Mouse (Mus musculus) CH12.LX (cell line): ENCODE data around the gene P2rx1. TPM values are rescaled to one million over a fixed set of nuclear protein-coding genes. Genes with fewer than 3 reads are reported as not detected.

ENCODE experiments used
- DNase-seq: peaks from one replicate; pipeline ENCODE4 v3.0.0-alpha.2; 2013; ENCODE audit errors: extremely low read depth
- H3K27ac ChIP-seq: 2 replicates; pipeline ENCODE4 v1.5.1; 2012; ENCODE audit warnings: low read depth, mild to moderate bottlenecking, control low read depth, moderate library complexity; ENCODE audit not compliant: insufficient read depth
- H3K27me3 ChIP-seq: replicated peaks from 2 replicates; pipeline ENCODE3; 2012; ENCODE audit warnings: inconsistent platforms
- H3K36me3 ChIP-seq, 2 experiments: replicated peaks in 1 of 2; 2 replicates each; pipeline versions ENCODE3 to v1.6.1; 2012; ENCODE audit warnings: inconsistent platforms in 1 of 2, low read length in 1 of 2, mild to moderate bottlenecking in 1 of 2, mixed read lengths in 1 of 2, moderate library complexity in 1 of 2; ENCODE audit not compliant: control insufficient read depth in 1 of 2, insufficient read depth in 1 of 2
- H3K4me1 ChIP-seq, 2 experiments: 2 replicates each; pipeline ENCODE4 v1.6.1; 2012; ENCODE audit warnings: inconsistent platforms in 1 of 2, moderate library complexity in 1 of 2; ENCODE audit not compliant: insufficient read depth in 2 of 2, control insufficient read depth in 1 of 2
- H3K4me2 ChIP-seq: 2 replicates; pipeline ENCODE4 v1.6.1; 2012; ENCODE audit warnings: low read depth, mild to moderate bottlenecking, control low read depth; ENCODE audit not compliant: poor library complexity, insufficient read depth, severe bottlenecking
- H3K4me3 ChIP-seq, 3 experiments: fragments of 150-350 bp in 1 of 3; sonication (generic) in 1 of 3; replicated peaks in 1 of 3; 2 replicates each; pipeline versions ENCODE3 to v1.5.1; 2011 to 2012; ENCODE audit warnings: low read depth in 2 of 3, low read length in 2 of 3, mild to moderate bottlenecking in 2 of 3, moderate library complexity in 2 of 3, control low read depth in 1 of 3, improper control_type of control experiment in 1 of 3, inconsistent platforms in 1 of 3, mixed read lengths in 1 of 3; ENCODE audit not compliant: poor library complexity in 1 of 3
- H3K79me2 ChIP-seq: replicated peaks from 2 replicates; pipeline ENCODE4 v1.6.1; 2012; ENCODE audit warnings: mild to moderate bottlenecking, moderate library complexity; ENCODE audit not compliant: control insufficient read depth, poor library complexity, insufficient read depth, severe bottlenecking; ENCODE audit errors: extremely low read depth
- H3K9ac ChIP-seq: 2 replicates; pipeline ENCODE4 v1.6.1; 2012; ENCODE audit warnings: low read depth, mild to moderate bottlenecking, control low read depth, moderate library complexity; ENCODE audit not compliant: insufficient read depth
- H3K9me3 ChIP-seq: replicated peaks from 2 replicates; pipeline ENCODE3; 2012; ENCODE audit warnings: low read length, inconsistent platforms, mixed read lengths
- BHLHE40 ChIP-seq: IDR thresholded peaks from 2 replicates; pipeline ENCODE4 v1.6.1; 2011; ENCODE audit warnings: mild to moderate bottlenecking, low read depth, low read length, improper control_type of control experiment
- CTCF ChIP-seq, 2 experiments: IDR thresholded peaks in 1 of 2; conservative IDR thresholded peaks in 1 of 2; 2 replicates each; pipeline ENCODE4 v1.5.1; 2011 to 2012; ENCODE audit warnings: low read depth in 2 of 2, low read length in 2 of 2, improper control_type of control experiment in 1 of 2, inconsistent platforms in 1 of 2, mild to moderate bottlenecking in 1 of 2, moderate library complexity in 1 of 2
- ELF1 ChIP-seq: IDR thresholded peaks from 2 replicates; pipeline ENCODE4 v1.6.1; 2014; ENCODE audit warnings: low read depth, mild to moderate bottlenecking, inconsistent platforms, low read length, improper control_type of control experiment
- EP300 ChIP-seq: IDR thresholded peaks from 2 replicates; pipeline ENCODE4 v1.6.1; 2011; ENCODE audit warnings: low read length, improper control_type of control experiment
- ETS1 ChIP-seq: conservative IDR thresholded peaks from 2 replicates; pipeline ENCODE4 v1.6.1; 2012; ENCODE audit warnings: low read depth, mild to moderate bottlenecking, inconsistent platforms, low read length, improper control_type of control experiment, moderate library complexity
- GABPA ChIP-seq: IDR thresholded peaks from 2 replicates; pipeline ENCODE4 v1.6.1; 2012; ENCODE audit warnings: low read depth, low read length, improper control_type of control experiment, inconsistent platforms; ENCODE audit not compliant: insufficient replicate concordance
- HCFC1 ChIP-seq: IDR thresholded peaks from 2 replicates; pipeline ENCODE4 v1.6.1; 2012; ENCODE audit warnings: low read depth, mild to moderate bottlenecking, inconsistent platforms, low read length, improper control_type of control experiment
- IRF4 ChIP-seq: IDR thresholded peaks from 2 replicates; pipeline ENCODE4 v1.6.1; 2014; ENCODE audit warnings: low read depth, mild to moderate bottlenecking, inconsistent platforms, low read length, improper control_type of control experiment
- JUN ChIP-seq: IDR thresholded peaks from 2 replicates; pipeline ENCODE4 v1.6.1; 2011; ENCODE audit warnings: low read depth, mild to moderate bottlenecking, low read length, improper control_type of control experiment, moderate library complexity; ENCODE audit not compliant: insufficient read depth
- JUND ChIP-seq: conservative IDR thresholded peaks from 2 replicates; pipeline ENCODE4 v1.6.1; 2011; ENCODE audit warnings: low read depth, low read length, improper control_type of control experiment
- MAFK ChIP-seq: IDR thresholded peaks from 2 replicates; pipeline ENCODE4 v1.6.1; 2011; ENCODE audit warnings: low read length, improper control_type of control experiment; ENCODE audit not compliant: insufficient replicate concordance
- MAX ChIP-seq: IDR thresholded peaks from 2 replicates; pipeline ENCODE4 v1.6.1; 2011; ENCODE audit warnings: low read length, improper control_type of control experiment
- MAZ ChIP-seq: IDR thresholded peaks from 2 replicates; pipeline ENCODE4 v1.6.1; 2012; ENCODE audit warnings: low read depth, mild to moderate bottlenecking, inconsistent platforms, low read length, improper control_type of control experiment, moderate library complexity
- MEF2A ChIP-seq: IDR thresholded peaks from 2 replicates; pipeline ENCODE4 v1.6.1; 2014; ENCODE audit warnings: low read depth, mild to moderate bottlenecking, inconsistent platforms, low read length, improper control_type of control experiment, borderline replicate concordance
- MXI1 ChIP-seq: IDR thresholded peaks from 2 replicates; pipeline ENCODE4 v1.6.1; 2011; ENCODE audit warnings: mild to moderate bottlenecking, low read depth, low read length, improper control_type of control experiment
- MYC ChIP-seq: IDR thresholded peaks from 2 replicates; pipeline ENCODE4 v1.6.1; 2011; ENCODE audit warnings: low read depth, mild to moderate bottlenecking, improper control_type of control experiment, low read length
- NRF1 ChIP-seq: IDR thresholded peaks from 2 replicates; pipeline ENCODE4 v1.6.1; 2014; ENCODE audit warnings: low read depth, mild to moderate bottlenecking, inconsistent platforms, low read length, improper control_type of control experiment, moderate library complexity
- RCOR1 ChIP-seq: conservative IDR thresholded peaks from 2 replicates; pipeline ENCODE4 v1.6.1; 2012; ENCODE audit warnings: low read depth, mild to moderate bottlenecking, inconsistent platforms, low read length, improper control_type of control experiment
- SIN3A ChIP-seq: IDR thresholded peaks from 2 replicates; pipeline ENCODE4 v1.6.1; 2012; ENCODE audit warnings: low read length, improper control_type of control experiment, inconsistent platforms
- TBP ChIP-seq: conservative IDR thresholded peaks from 2 replicates; pipeline ENCODE4 v1.6.1; 2011; ENCODE audit warnings: low read depth, low read length, improper control_type of control experiment
- TCF12 ChIP-seq: IDR thresholded peaks from 2 replicates; pipeline ENCODE4 v1.6.1; 2014; ENCODE audit warnings: low read depth, mild to moderate bottlenecking, inconsistent platforms, low read length, improper control_type of control experiment
- UBTF ChIP-seq: IDR thresholded peaks from 2 replicates; pipeline ENCODE4 v1.6.1; 2012; ENCODE audit warnings: low read depth, mild to moderate bottlenecking, inconsistent platforms, low read length, improper control_type of control experiment, moderate library complexity
- USF1 ChIP-seq: IDR thresholded peaks from 2 replicates; pipeline ENCODE4 v1.6.1; 2014; ENCODE audit warnings: low read depth, mild to moderate bottlenecking, inconsistent platforms, low read length, improper control_type of control experiment
- ZC3H11A ChIP-seq: IDR thresholded peaks from 2 replicates; pipeline ENCODE4 v1.6.1; 2012; ENCODE audit warnings: low read depth, mild to moderate bottlenecking, inconsistent platforms, low read length, improper control_type of control experiment
- ZKSCAN1 ChIP-seq: IDR thresholded peaks from 2 replicates; pipeline ENCODE4 v1.6.1; 2012; ENCODE audit warnings: low read depth, inconsistent platforms, low read length, improper control_type of control experiment, borderline replicate concordance
- ZMIZ1 ChIP-seq: IDR thresholded peaks from 2 replicates; pipeline ENCODE4 v1.6.1; 2012; ENCODE audit warnings: low read depth, mild to moderate bottlenecking, inconsistent platforms, low read length, improper control_type of control experiment
- dilution Hi-C: fragments of 300-500 bp; cut with MboI; formaldehyde crosslinking; loops from 2 replicates; pipeline ENCODE4 v1.14.3; 2020; ENCODE audit warnings: low sequenced_read_pairs; ENCODE audit not compliant: extremely low pct_unique_long_range_greater_than_20kb, extremely low pct_ligation_motif_present
- in situ Hi-C: fragments of 300-500 bp; cut with MboI; formaldehyde crosslinking; loops from 3 replicates; pipeline ENCODE4 v1.14.3; 2019; ENCODE audit warnings: low sequenced_read_pairs, low pct_ligation_motif_present, low pct_unique_long_range_greater_than_20kb, mixed read lengths
- polyA plus RNA-seq: library from polyadenylated mRNA; unstranded; fragments of >175 nt; gene quantifications from 2 replicates; pipeline ENCODE4 v1.2.1, GENCODE M21; 2012; ENCODE audit warnings: low read depth; ENCODE audit not compliant: insufficient read length
- total RNA-seq, 2 experiments: library from RNA; depleted of rRNA; stranded (reverse); fragments of 300-350 nt in 1 of 2; fragments of >200 nt in 1 of 2; gene quantifications; 2 replicates each; pipeline ENCODE4 v1.2.3; 2012 to 2014

Gene P2rx1
- total and polyA plus RNA-seq, 3 experiments = 15.9 to 23.3 (median 21.5) TPM

DNA sequence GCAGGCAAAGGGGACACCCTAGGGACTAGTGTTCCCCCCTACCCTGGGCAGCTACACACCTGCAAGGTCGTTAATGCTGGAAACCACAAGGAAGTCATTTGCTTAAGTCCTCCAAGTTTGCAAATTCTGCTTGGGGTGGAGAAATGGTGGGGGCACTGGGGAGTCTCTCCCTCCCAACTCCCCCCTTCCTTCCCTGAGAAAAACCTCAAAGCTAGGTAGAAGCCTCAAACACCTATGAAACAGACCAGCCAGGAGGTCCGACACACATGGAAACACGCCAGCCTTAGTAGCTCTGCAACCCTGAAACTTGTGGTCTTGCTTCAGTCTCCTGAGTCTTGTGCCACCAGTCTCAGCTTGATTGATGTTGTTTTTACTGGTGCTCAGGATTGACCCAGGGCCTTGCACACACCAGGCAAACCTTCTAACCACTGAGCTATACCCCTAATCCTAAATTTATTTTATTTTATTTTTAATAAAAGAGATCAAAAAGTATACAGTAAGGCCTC lies 35.1 kb upstream of the P2rx1 start:
- TF ChIP-seq ZKSCAN1 (no peak), HCFC1 (no peak; the same call in 1 of the 2 replicates), TCF12 (peak; percentile 99), USF1 (no peak), MEF2A (peak; percentile 92), IRF4 (peak; percentile 71), SIN3A (peak; percentile 61; the same call in 1 of the 2 replicates), MAX (peak; percentile 43; the same call in 1 of the 2 replicates), MYC (peak; percentile 81), ELF1 (peak; percentile 68; the same call in 1 of the 2 replicates), JUND (0 out of 2 replicates have a peak, but pooled peaks have one; percentile 30), CTCF (conservative IDR thresholded peaks at IDR 0.05 in 1 of 2, IDR thresholded peaks at IDR 0.05 in 1 of 2; ENCODE audit: low read depth in 2 of 2, low read length in 2 of 2) (no peak), GABPA (no peak), EP300 (peak; percentile 93), TBP (peak; percentile 52; the same call in 1 of the 2 replicates), UBTF (no peak), MXI1 (peak; percentile 75), BHLHE40 (peak; percentile 98), MAFK (peak; percentile 82), NRF1 (peak; percentile 47; the same call in 1 of the 2 replicates), ZMIZ1 (no peak; the same call in 1 of the 2 replicates), ETS1 (peak; percentile 89), RCOR1 (peak; percentile 80), MAZ (peak; percentile 100), ZC3H11A (no peak), JUN (0 out of 2 replicates have a peak, but pooled peaks have one; percentile 20)
- in situ Hi-C loops = no loop called here

More for the DNA sequence above, 35.1 kb upstream of the P2rx1 start:
- Histone ChIP-seq H3K4me2 (peak overlapping the region; percentile 72), H3K9me3 (peaks cover 2% of the 10 kb centered on the region), H3K27me3 (no peaks in the 10 kb centered on the region), H3K79me2 (peaks cover 51% of the 10 kb centered on the region), H3K4me1 (peaks cover 29 to 77% of the 10 kb centered on the region in 2 experiments), H3K36me3 (peaks cover 35 to 46% of the 10 kb centered on the region in 2 experiments), H3K27ac (peak overlapping the region; percentile 70), H3K4me3 (peak overlapping the region; percentile 27 to 80 (median 75)), H3K9ac (no peak overlapping the region)
- DNase-seq = peak; percentile 95
- dilution Hi-C loops = no loop called here
